Mouse (Mus musculus) urinary bladder, postnatal 14 days (tissue): ENCODE measurements around the gene Gm17428.
"Not testable (repeated sequence)": the region's sequence is repeated elsewhere in the genome, so short reads cannot be mapped to it uniquely, and the experiment has no call there.

Experiments
- DNase-seq: peaks from one replicate; pipeline ENCODE4 v3.0.0; 2021; ENCODE audit warnings: low spot score

Gm17428 gene

GRCm38 (mm10) chr14:54951587-54951986, 25.1 kb upstream of the Gm17428 start:
- no peak for DNase-seq

GRCm38 (mm10) chr14:54953664-54954206, 23.0 kb upstream of the Gm17428 start:
- DNase-seq: no peak

- no peak for DNase-seq
These were observed 22.3 kb upstream of the Gm17428 start for GRCm38 (mm10) chr14:54954474-54954873.

- DNase-seq: no peak
These were observed 21.3 kb upstream of the Gm17428 start for GRCm38 (mm10) chr14:54955481-54955880.

- no peak for DNase-seq
These were observed 20.2 kb upstream of the Gm17428 start for GRCm38 (mm10) chr14:54956533-54956932.

GRCm38 (mm10) chr14:54958503-54958902, 18.2 kb upstream of the Gm17428 start:
- no peak for DNase-seq

GRCm38 (mm10) chr14:54959197-54959596, 17.5 kb upstream of the Gm17428 start:
- DNase-seq: no peak

- DNase-seq: not testable (repeated sequence)
These were observed 16.7 kb upstream of the Gm17428 start for GRCm38 (mm10) chr14:54959853-54960613.

- DNase-seq: no peak
These were observed 16.0 kb upstream of the Gm17428 start for GRCm38 (mm10) chr14:54960769-54961168.

GRCm38 (mm10) chr14:54961487-54961886, 15.2 kb upstream of the Gm17428 start:
- DNase-seq: no peak

GRCm38 (mm10) chr14:54962714-54963113, 14.0 kb upstream of the Gm17428 start:
- DNase-seq: no peak

- DNase-seq: no peak
These were observed 13.0 kb upstream of the Gm17428 start for GRCm38 (mm10) chr14:54963727-54964126.

- DNase-seq: no peak
These were observed 11.7 kb upstream of the Gm17428 start for GRCm38 (mm10) chr14:54965044-54965443.

- no peak for DNase-seq
These were observed 11.1 kb upstream of the Gm17428 start for GRCm38 (mm10) chr14:54965631-54966030.

- no peak for DNase-seq
These were observed 10.3 kb upstream of the Gm17428 start, which contains the start of gene Myh6 for GRCm38 (mm10) chr14:54966320-54966977. Myh6 (minus strand) TSS chr14:54966927.

GRCm38 (mm10) chr14:54967874-54968273, 8.9 kb upstream of the Gm17428 start:
- DNase-seq: no peak

- DNase-seq: no peak
These were observed 8.4 kb upstream of the Gm17428 start for GRCm38 (mm10) chr14:54968344-54968743.

- not testable (repeated sequence) for DNase-seq
These were observed 3.9 kb upstream of the Gm17428 start for GRCm38 (mm10) chr14:54972786-54973185.

- DNase-seq: no peak
These were observed 2.5 kb upstream of the Gm17428 start for GRCm38 (mm10) chr14:54974068-54974791.

- DNase-seq: no peak
These were observed 1.9 kb downstream of the Gm17428 start for GRCm38 (mm10) chr14:54978664-54979063.

- no peak for DNase-seq
These were observed 5.2 kb downstream of the Gm17428 start for GRCm38 (mm10) chr14:54981934-54982333.

GRCm38 (mm10) chr14:54988350-54988874, 11.7 kb downstream of the Gm17428 start:
- DNase-seq: not testable (repeated sequence)
